Mouse (Mus musculus) ES-Bruce4 (cell line): ENCODE data around the gene Prkn. TPM values are rescaled to one million over a fixed set of nuclear protein-coding genes. Genes with fewer than 3 reads are reported as not detected.

ENCODE experiments used
- H3K27ac ChIP-seq: 2 replicates; pipeline ENCODE4 v1.5.1; 2012; ENCODE audit warnings: low read length, inconsistent platforms; ENCODE audit not compliant: insufficient read depth
- H3K27me3 ChIP-seq: 2 replicates; pipeline ENCODE4 v1.6.1; 2012; ENCODE audit warnings: mild to moderate bottlenecking, low read length, inconsistent platforms; ENCODE audit not compliant: control insufficient read depth, poor library complexity, insufficient read depth, severe bottlenecking
- H3K36me3 ChIP-seq: 2 replicates; pipeline ENCODE4 v1.6.1; 2012; ENCODE audit warnings: inconsistent platforms, mild to moderate bottlenecking, low read length, moderate library complexity; ENCODE audit not compliant: control insufficient read depth, poor library complexity, insufficient read depth, severe bottlenecking
- H3K4me1 ChIP-seq: one replicate; pipeline ENCODE4 v1.8.1; 2011; ENCODE audit warnings: low read length; ENCODE audit not compliant: control insufficient read depth, insufficient read depth
- H3K4me3 ChIP-seq: 2 replicates; pipeline ENCODE4 v1.5.1; 2011; ENCODE audit warnings: low read depth, mild to moderate bottlenecking, low read length
- H3K9ac ChIP-seq: 2 replicates; pipeline ENCODE4 v1.6.1; 2012; ENCODE audit warnings: low read depth, mild to moderate bottlenecking, inconsistent platforms; ENCODE audit not compliant: poor library complexity, severe bottlenecking
- H3K9me3 ChIP-seq: replicated peaks from 2 replicates; pipeline ENCODE4 v1.6.1; 2012; ENCODE audit warnings: mild to moderate bottlenecking, low read length, inconsistent platforms; ENCODE audit not compliant: control insufficient read depth, poor library complexity, insufficient read depth, severe bottlenecking
- CTCF ChIP-seq: IDR thresholded peaks from one replicate; pipeline ENCODE4 v1.8.1; 2011; ENCODE audit warnings: low read depth, low read length
- EP300 ChIP-seq: IDR thresholded peaks from 2 replicates; pipeline ENCODE4 v1.6.1; 2011; ENCODE audit warnings: low read depth, low read length; ENCODE audit not compliant: insufficient read depth
- POLR2A ChIP-seq: IDR thresholded peaks from one replicate; pipeline ENCODE4 v1.8.1; 2011; ENCODE audit warnings: low read length; ENCODE audit not compliant: insufficient read depth
- polyA plus RNA-seq: library from polyadenylated mRNA; stranded (reverse); fragments of >200 nt; gene quantifications from 2 replicates; pipeline ENCODE4 v1.2.4, GENCODE M21; 2011; ENCODE audit warnings: low read depth; ENCODE audit not compliant: missing spikeins, insufficient read depth, insufficient read length

The Prkn gene
- polyA plus RNA-seq, 1 experiment, result 1.5 TPM

DNA sequence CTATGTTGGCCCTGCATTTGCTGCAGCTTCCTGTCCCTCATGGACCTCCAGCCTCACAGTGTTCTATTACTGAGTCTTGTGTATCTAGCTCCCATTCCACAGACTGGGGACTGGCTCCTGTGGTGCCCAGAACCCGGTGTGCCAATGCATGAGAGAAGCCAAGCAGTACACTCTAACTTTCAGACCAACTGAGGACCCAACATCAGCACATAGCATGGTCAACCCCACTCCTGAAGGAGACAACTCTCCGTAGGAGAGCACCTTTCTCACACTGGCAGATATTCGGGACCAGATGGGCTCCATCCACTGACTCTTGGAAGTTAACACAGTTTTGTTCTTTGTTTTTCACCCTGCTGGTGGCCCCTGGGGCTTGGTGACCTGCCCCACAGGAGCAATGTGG lies 1026.0 kb downstream of the Prkn start:
- no peaks in the 10 kb centered on the region for H3K27me3 ChIP-seq
- no peaks in the 10 kb centered on the region for H3K36me3 ChIP-seq
- no peak overlapping the region for H3K9ac ChIP-seq
- no peak overlapping the region for H3K27ac ChIP-seq
- no peaks in the 10 kb centered on the region for H3K4me1 ChIP-seq
- no peaks in the 10 kb centered on the region for H3K9me3 ChIP-seq
- no peak for TF ChIP-seq POLR2A
- TF ChIP-seq EP300, result no peak
- no peak overlapping the region for H3K4me3 ChIP-seq

DNA sequence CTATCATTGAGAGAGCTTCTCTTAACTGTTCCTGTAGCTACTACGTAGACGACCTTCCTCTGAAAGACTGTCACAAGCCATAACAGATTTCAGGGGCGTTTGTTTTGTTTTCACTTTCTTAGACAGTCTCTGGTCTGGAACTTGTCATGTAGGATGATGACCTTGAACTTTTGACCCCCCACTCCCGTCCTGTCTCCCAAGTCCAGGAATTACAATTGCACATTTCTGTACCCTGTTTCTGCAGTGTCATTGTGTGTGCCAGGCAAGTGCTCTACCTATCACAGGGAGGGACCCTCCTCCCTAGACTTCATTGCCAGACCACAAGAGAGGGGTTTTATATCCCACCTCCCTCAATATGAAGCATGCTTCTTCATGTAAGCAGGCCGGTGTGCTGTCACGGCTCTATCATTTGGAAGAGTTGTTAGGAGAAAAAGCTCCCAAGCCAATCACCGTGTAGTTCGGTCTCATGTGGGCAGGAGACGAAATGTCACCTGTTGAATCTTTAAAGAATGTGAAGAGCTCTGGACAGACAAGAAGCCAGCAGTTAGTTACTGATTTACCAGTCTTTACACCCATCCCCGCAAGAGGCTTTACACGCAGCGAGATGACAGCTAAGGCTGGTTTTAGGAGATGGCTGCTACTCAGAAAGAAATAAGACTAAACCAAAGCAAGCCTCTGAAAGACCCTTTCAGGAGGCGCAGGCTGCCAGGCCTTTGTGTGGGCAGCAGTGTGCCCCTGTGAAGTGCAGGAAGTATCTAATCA lies 1027.3 kb downstream of the Prkn start:
- Histone ChIP-seq H3K9me3 (no peaks in the 10 kb centered on the region), H3K36me3 (no peaks in the 10 kb centered on the region), H3K4me1 (no peaks in the 10 kb centered on the region), H3K27me3 (no peaks in the 10 kb centered on the region), H3K27ac (no peak overlapping the region), H3K9ac (no peak overlapping the region), H3K4me3 (no peak overlapping the region)
- TF ChIP-seq POLR2A, result no peak
- TF ChIP-seq EP300, result no peak
- no peak for TF ChIP-seq CTCF

GRCm38 (mm10) chr17:11870546-11870945 lies 1030.4 kb downstream of the Prkn start:
- no peak overlapping the region for H3K4me3 ChIP-seq

GRCm38 (mm10) chr17:11876240-11876639 lies 1036.1 kb downstream of the Prkn start:
- H3K9ac ChIP-seq, result no peak overlapping the region
- TF ChIP-seq EP300 (no peak), CTCF (no peak), POLR2A (no peak)
- H3K4me1 ChIP-seq, result no peaks in the 10 kb centered on the region
- H3K27me3 ChIP-seq, result no peaks in the 10 kb centered on the region
- H3K4me3 ChIP-seq, result no peak overlapping the region
- peak overlapping the region; percentile 25; the same call in 1 of the 2 replicates for H3K27ac ChIP-seq
- H3K36me3 ChIP-seq, result no peaks in the 10 kb centered on the region
- no peaks in the 10 kb centered on the region for H3K9me3 ChIP-seq

More at GRCm38 (mm10) chr17:11870546-11870945, 1030.4 kb downstream of the Prkn start:
- Histone ChIP-seq H3K9me3 (no peaks in the 10 kb centered on the region), H3K9ac (no peak overlapping the region), H3K4me1 (no peaks in the 10 kb centered on the region), H3K27me3 (no peaks in the 10 kb centered on the region), H3K27ac (no peak overlapping the region), H3K36me3 (no peaks in the 10 kb centered on the region)
- TF ChIP-seq EP300 (no peak), CTCF (no peak), POLR2A (no peak)

DNA sequence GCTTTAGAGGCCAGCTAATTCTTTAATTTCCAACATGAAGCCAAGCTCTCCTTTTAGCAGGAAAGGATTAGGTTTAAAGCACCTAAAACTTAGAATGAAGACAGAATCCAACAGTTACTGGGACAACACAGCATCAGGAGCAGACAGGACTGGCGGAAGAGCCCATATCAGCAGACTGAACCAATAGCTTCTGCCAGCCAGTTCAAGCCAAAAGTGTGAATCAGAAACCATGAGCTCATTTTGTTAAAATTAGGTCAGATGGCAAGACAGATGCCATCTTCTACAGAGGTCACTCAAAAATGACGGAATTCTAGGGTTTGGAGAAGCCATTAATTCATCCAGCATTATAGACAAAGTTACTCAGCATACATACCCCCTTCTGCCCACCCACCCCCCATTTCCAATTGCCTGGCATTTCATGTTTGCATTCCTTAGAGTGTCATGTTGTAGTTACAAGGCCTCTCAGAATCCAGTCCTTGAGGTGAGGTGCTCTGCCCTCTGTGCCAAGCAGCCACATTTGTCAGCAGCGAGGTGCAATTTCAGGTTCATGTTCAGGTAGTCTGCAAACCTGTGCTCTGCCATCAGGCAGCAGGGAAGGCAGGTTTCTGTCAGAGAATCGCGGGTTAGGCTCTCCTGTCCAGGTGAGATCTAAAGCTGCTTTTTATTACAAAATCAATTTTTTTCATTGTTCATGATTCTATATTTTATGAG lies 1041.1 kb downstream of the Prkn start:
- H3K27ac ChIP-seq, result no peak overlapping the region

GRCm38 (mm10) chr17:11885601-11886000 lies 1045.4 kb downstream of the Prkn start:
- no peaks in the 10 kb centered on the region for H3K9me3 ChIP-seq
- no peak overlapping the region for H3K27ac ChIP-seq
- no peak overlapping the region for H3K4me3 ChIP-seq
- no peaks in the 10 kb centered on the region for H3K27me3 ChIP-seq
- H3K4me1 ChIP-seq, result no peaks in the 10 kb centered on the region
- H3K9ac ChIP-seq, result no peak overlapping the region
- TF ChIP-seq POLR2A (no peak), CTCF (no peak), EP300 (no peak)
- H3K36me3 ChIP-seq, result no peaks in the 10 kb centered on the region

More for the DNA sequence above, 1041.1 kb downstream of the Prkn start:
- TF ChIP-seq EP300, result no peak
- no peak for TF ChIP-seq POLR2A
- TF ChIP-seq CTCF, result no peak
- Histone ChIP-seq H3K27me3 (no peaks in the 10 kb centered on the region), H3K9me3 (no peaks in the 10 kb centered on the region), H3K4me3 (no peak overlapping the region), H3K36me3 (no peaks in the 10 kb centered on the region), H3K4me1 (no peaks in the 10 kb centered on the region), H3K9ac (no peak overlapping the region)
